ENCODE assay signal across 7 mouse cellular contexts in genomic region chr17:56275842-56276480, GRCm38 (mm10). TPM values are rescaled to one million over a fixed set of nuclear protein-coding genes. Genes with fewer than 3 reads are reported as not detected.
DNase-seq lines count a peak whose midpoint lies in the region; ATAC-seq and TF ChIP-seq lines count a peak whose summit lies in the region.

No protein-coding gene starts in this region.

- H3K36me3 ChIP-seq in C2C12 (ENCODE audit: control insufficient read depth, insufficient read depth) (peaks cover 10% of the 10 kb centered on the region), ES-Bruce4 (ENCODE audit: control insufficient read depth, insufficient read depth, low read length, poor library complexity, severe bottlenecking) (peaks cover 6% of the 10 kb centered on the region)
- H3K36me3 ChIP-seq in forebrain, embryonic 13.5 days (ENCODE audit: poor library complexity, severe bottlenecking), result peaks cover 7% of the 10 kb centered on the region; the same call in 1 of the 2 replicates
- H3K36me3 ChIP-seq in megakaryocyte, embryonic 14.5 days (replicated peaks; ENCODE audit: low read length), result peaks cover 63% of the 10 kb centered on the region

- H3K79me2 ChIP-seq in C2C12 (ENCODE audit: control insufficient read depth, insufficient read depth), result peaks cover 15% of the 10 kb centered on the region

- H3ac ChIP-seq in C2C12 (ENCODE audit: control insufficient read depth, insufficient read length, low read depth), result peak overlapping the region; percentile 74

- H3K9me3 ChIP-seq in ES-Bruce4 (replicated peaks; ENCODE audit: control insufficient read depth, insufficient read depth, low read length, poor library complexity, severe bottlenecking), result no peaks in the 10 kb centered on the region
- no peaks in the 10 kb centered on the region for H3K9me3 ChIP-seq in forebrain, embryonic 13.5 days (replicated peaks)
- H3K9me3 ChIP-seq in megakaryocyte, embryonic 14.5 days, result no peaks in the 10 kb centered on the region

- TF ChIP-seq POLR2A in ES-Bruce4 (IDR thresholded peaks at IDR 0.05; ENCODE audit: insufficient read depth, low read length), result no peak

- H3K4me3 ChIP-seq in C2C12 (ENCODE audit: insufficient read depth, poor library complexity, severe bottlenecking), result peak overlapping the region; percentile 45
- H3K4me3 ChIP-seq in ES-Bruce4 (ENCODE audit: low read depth, low read length), result peak overlapping the region; percentile 86
- H3K4me3 ChIP-seq in forebrain, embryonic 13.5 days, result peak overlapping the region; percentile 46
- peak overlapping the region; percentile 98 for H3K4me3 ChIP-seq in megakaryocyte, embryonic 14.5 days (replicated peaks)

- TF ChIP-seq EP300 in ES-Bruce4 (IDR thresholded peaks at IDR 0.05; ENCODE audit: insufficient read depth, low read depth, low read length), result no peak

- 0 out of 2 replicates have a peak overlapping the region, but pooled peaks have one; percentile 26 for H3K27ac ChIP-seq in ES-Bruce4 (ENCODE audit: insufficient read depth, low read length)
- H3K27ac ChIP-seq in forebrain, embryonic 13.5 days, result no peak overlapping the region

- H3K4me2 ChIP-seq in forebrain, embryonic 13.5 days, result peak overlapping the region; percentile 63

- TF ChIP-seq CTCF in C2C12 (IDR thresholded peaks at IDR 0.05; ENCODE audit: control insufficient read depth, insufficient read depth, insufficient read length) (no peak), ES-Bruce4 (IDR thresholded peaks at IDR 0.05; ENCODE audit: low read depth, low read length) (no peak)

- H3K4me1 ChIP-seq in ES-Bruce4 (ENCODE audit: control insufficient read depth, insufficient read depth, low read length), result peaks cover 3% of the 10 kb centered on the region
- peaks cover 14% of the 10 kb centered on the region for H3K4me1 ChIP-seq in forebrain, embryonic 13.5 days
- H3K4me1 ChIP-seq in megakaryocyte, embryonic 14.5 days, result peaks cover 79% of the 10 kb centered on the region

- H3K9ac ChIP-seq in ES-Bruce4 (ENCODE audit: low read depth, poor library complexity, severe bottlenecking), result peak overlapping the region; percentile 62
- peak overlapping the region; percentile 66 for H3K9ac ChIP-seq in forebrain, embryonic 13.5 days

- WGBS in forebrain, embryonic 13.5 days, result 32% methylated on average over 5 of the region's 5 CpGs

- H3K27me3 ChIP-seq in C2C12 (ENCODE audit: control insufficient read depth, insufficient read depth, insufficient read length), result no peaks in the 10 kb centered on the region
- no peaks in the 10 kb centered on the region for H3K27me3 ChIP-seq in ES-Bruce4 (ENCODE audit: control insufficient read depth, insufficient read depth, low read length, poor library complexity, severe bottlenecking)
- H3K27me3 ChIP-seq in forebrain, embryonic 13.5 days, result no peaks in the 10 kb centered on the region
- no peaks in the 10 kb centered on the region for H3K27me3 ChIP-seq in megakaryocyte, embryonic 14.5 days (replicated peaks)

- ATAC-seq in forebrain, embryonic 13.5 days, result no peak

- DNase-seq in kidney, adult 11 months, result peak; percentile 85
- no peak for DNase-seq in layer of hippocampus, adult 11-12 months (ENCODE audit: low spot score)
- no peak for DNase-seq in frontal cortex, postnatal 25 days (ENCODE audit: low spot score in 2 of 2)

- H3K79me3 ChIP-seq in C2C12 (ENCODE audit: low read depth), result peaks cover 5% of the 10 kb centered on the region

TF ChIP-seq in C2C12, 6 proteins besides CTCF, POLR2A, EP300 and RAD21:
- TF ChIP-seq MAX (IDR thresholded peaks at IDR 0.05), result no peak
- no peak for TF ChIP-seq USF1 (IDR thresholded peaks at IDR 0.05; ENCODE audit: low read depth)
- TF ChIP-seq MYOG (IDR thresholded peaks at IDR 0.05; ENCODE audit: control insufficient read depth, extremely low read depth, insufficient read length), result no peak
- no peak for TF ChIP-seq MYOD1 (IDR thresholded peaks at IDR 0.05; ENCODE audit: control insufficient read depth, insufficient read length, low read depth)
- no peak for TF ChIP-seq FOSL1 (IDR thresholded peaks at IDR 0.05; ENCODE audit: insufficient read depth, low read length, poor library complexity, severe bottlenecking)
- no peak for TF ChIP-seq CEBPB (IDR thresholded peaks at IDR 0.05; ENCODE audit: low read depth)

RNA-seq across cellular contexts. Expression of gene Ticam1, which starts 0.6 kb away (rescaled TPM):
- polyA plus RNA-seq in C2C12 (2012; fragmentation: generic; extraction: Trizol), result 5.8 TPM
- polyA plus RNA-seq in ES-Bruce4 (2011; ENCODE audit: insufficient read depth, insufficient read length, low read depth, missing spikeins), result 4.0 and 4.7 TPM in 2 replicates
- polyA plus RNA-seq in forebrain, embryonic 13.5 days (2015; fragmentation: Nextera tagmentation; extraction: Ambion mirVana), result 1.4 and 1.6 TPM in 2 replicates
- 13.7 and 27.2 TPM in 2 replicates for polyA plus RNA-seq in megakaryocyte, embryonic 14.5 days (2012; ENCODE audit: insufficient read depth, low replicate concordance)

RNA-seq across cellular contexts. Expression of gene Plin3, which starts 16.7 kb away (rescaled TPM):
- polyA plus RNA-seq in C2C12 (2012; fragmentation: generic; extraction: Trizol), result 27.5 TPM
- 57.1 and 60.2 TPM in 2 replicates for polyA plus RNA-seq in ES-Bruce4 (2011; ENCODE audit: insufficient read depth, insufficient read length, low read depth, missing spikeins)
- polyA plus RNA-seq in forebrain, embryonic 13.5 days (2015; fragmentation: Nextera tagmentation; extraction: Ambion mirVana), result 18.3 and 21.8 TPM in 2 replicates
- 4.6 and 21.3 TPM in 2 replicates for polyA plus RNA-seq in megakaryocyte, embryonic 14.5 days (2012; ENCODE audit: insufficient read depth, low replicate concordance)

RNA-seq across cellular contexts. Expression of gene Fem1a, which starts 19.4 kb away (rescaled TPM):
- 18.1 TPM for polyA plus RNA-seq in C2C12 (2012; fragmentation: generic; extraction: Trizol)
- polyA plus RNA-seq in ES-Bruce4 (2011; ENCODE audit: insufficient read depth, insufficient read length, low read depth, missing spikeins), result 4.9 and 5.4 TPM in 2 replicates
- 16.5 and 19.3 TPM in 2 replicates for polyA plus RNA-seq in forebrain, embryonic 13.5 days (2015; fragmentation: Nextera tagmentation; extraction: Ambion mirVana)
- polyA plus RNA-seq in megakaryocyte, embryonic 14.5 days (2012; ENCODE audit: insufficient read depth, low replicate concordance), result 9.5 and 11.2 TPM in 2 replicates

RNA-seq across cellular contexts. Expression of gene Arrdc5, which starts 24.1 kb away (rescaled TPM):
- polyA plus RNA-seq in C2C12 (2012; fragmentation: generic; extraction: Trizol), result not detected
- polyA plus RNA-seq in ES-Bruce4 (2011; ENCODE audit: insufficient read depth, insufficient read length, low read depth, missing spikeins), result not detected in 2 replicates
- polyA plus RNA-seq in forebrain, embryonic 13.5 days (2015; fragmentation: Nextera tagmentation; extraction: Ambion mirVana), result not detected in 2 replicates
- not detected in 2 replicates for polyA plus RNA-seq in megakaryocyte, embryonic 14.5 days (2012; ENCODE audit: insufficient read depth, low replicate concordance)

RNA-seq across cellular contexts. Expression of gene Uhrf1, which starts 27.2 kb away (rescaled TPM):
- polyA plus RNA-seq in C2C12 (2012; fragmentation: generic; extraction: Trizol), result 93.0 TPM
- polyA plus RNA-seq in ES-Bruce4 (2011; ENCODE audit: insufficient read depth, insufficient read length, low read depth, missing spikeins), result 162 and 174 TPM in 2 replicates
- 119 and 138 TPM in 2 replicates for polyA plus RNA-seq in forebrain, embryonic 13.5 days (2015; fragmentation: Nextera tagmentation; extraction: Ambion mirVana)
- polyA plus RNA-seq in megakaryocyte, embryonic 14.5 days (2012; ENCODE audit: insufficient read depth, low replicate concordance), result 12.4 and 22.6 TPM in 2 replicates

Comparison
In these comparisons a context has a peak if more than half of its experiments do, and no peak if none do; other contexts are left out.
1. H3K4me3 ChIP-seq: peak in every context shown above with its lines; median percentile 98 in megakaryocyte, embryonic 14.5 days; 86 in ES-Bruce4; 46 in forebrain, embryonic 13.5 days; 45 in C2C12.